Mouse (Mus musculus) G1E (cell line): Measurements from ENCODE around the gene Acp4.

Experiments
- CTCF ChIP-seq: IDR thresholded peaks from 2 replicates; pipeline ENCODE4 v1.5.1; 2012; ENCODE audit warnings: low read depth, low read length, inconsistent platforms, mixed read lengths
- GATA1 ChIP-seq: IDR thresholded peaks from 2 replicates; pipeline ENCODE4 v1.6.1; 2012; ENCODE audit warnings: borderline replicate concordance, low read length, inconsistent platforms, mixed read lengths
- GATA2 ChIP-seq: IDR thresholded peaks from 2 replicates; pipeline ENCODE4 v1.6.1; 2012; ENCODE audit warnings: low read depth, low read length, inconsistent platforms, borderline replicate concordance
- POLR2AphosphoS5 ChIP-seq: IDR thresholded peaks from 2 replicates; pipeline ENCODE4 v1.6.1; 2012; ENCODE audit warnings: low read depth, low read length, inconsistent platforms; ENCODE audit not compliant: insufficient replicate concordance
- TAL1 ChIP-seq: conservative IDR thresholded peaks from 2 replicates; pipeline ENCODE4 v1.6.1; 2012; ENCODE audit warnings: low read depth, low read length, inconsistent platforms, mixed read lengths

DNA sequence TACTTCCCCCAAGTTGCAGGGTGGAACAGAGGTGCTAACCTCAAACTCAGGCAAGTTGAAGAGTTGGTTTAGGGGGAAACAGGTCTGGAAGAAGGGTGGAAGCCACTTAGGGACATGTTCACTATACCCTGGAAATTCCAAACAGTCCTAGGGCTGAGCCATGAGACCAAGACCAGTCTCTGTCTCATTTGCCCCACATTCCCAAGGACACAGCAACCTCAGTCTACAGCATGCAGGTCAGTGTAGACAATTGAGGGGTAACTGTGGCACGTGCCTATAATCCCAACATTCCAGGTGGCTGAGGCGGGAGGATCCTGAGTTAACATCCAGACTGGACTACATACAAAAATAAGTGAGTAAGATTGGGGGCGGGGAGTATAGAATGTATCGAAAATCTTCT lies 7.9 kb downstream of the Acp4 start:
- TF ChIP-seq CTCF: no peak
- TF ChIP-seq TAL1: no peak
- no peak for TF ChIP-seq GATA1
- TF ChIP-seq POLR2AphosphoS5: no peak; the same call in 1 of the 2 replicates
- TF ChIP-seq GATA2: no peak
